Mouse (Mus musculus) hindbrain, embryonic 16.5 days (tissue): ENCODE data around the gene Gm4131. TPM values are rescaled to one million over a fixed set of nuclear protein-coding genes. Genes with fewer than 3 reads are reported as not detected.
A peak's percentile ranks its signal among the peaks of the same experiment; 100 is the strongest.

Source experiments
- ATAC-seq: fragments of 200-750 bp; cut with Nextera tagmentation; 2 replicates; pipeline ENCODE4 v1.8.0; 2017; ENCODE audit warnings: moderate TSS enrichment, moderate library complexity
- H3K27ac ChIP-seq: fragments of 300-500 bp; sonication (generic); 2 replicates; pipeline ENCODE4 v1.5.1; 2014; ENCODE audit warnings: low read depth, mild to moderate bottlenecking, control low read depth, low read length, moderate library complexity
- H3K27me3 ChIP-seq: fragments of 300-500 bp; sonication (generic); replicated peaks from 2 replicates; pipeline ENCODE4 v1.6.1; 2014; ENCODE audit warnings: low read length; ENCODE audit not compliant: control insufficient read depth, insufficient read depth
- H3K36me3 ChIP-seq: fragments of 300-500 bp; sonication (generic); 2 replicates; pipeline ENCODE4 v1.6.1; 2014; ENCODE audit warnings: mild to moderate bottlenecking, low read length, moderate library complexity, mixed read lengths; ENCODE audit not compliant: control insufficient read depth, insufficient read depth
- H3K4me1 ChIP-seq: fragments of 300-500 bp; sonication (generic); 2 replicates; pipeline ENCODE4 v1.6.1; 2014; ENCODE audit warnings: low read depth, low read length; ENCODE audit not compliant: control insufficient read depth, insufficient read depth
- H3K4me2 ChIP-seq: fragments of 300-500 bp; sonication (generic); 2 replicates; pipeline ENCODE4 v1.6.1; 2014; ENCODE audit warnings: mild to moderate bottlenecking, low read length, control low read depth, moderate library complexity
- H3K4me3 ChIP-seq: fragments of 300-500 bp; sonication (generic); 2 replicates; pipeline ENCODE4 v1.5.1; 2014; ENCODE audit warnings: mild to moderate bottlenecking, low read length, control low read depth, moderate library complexity
- H3K9ac ChIP-seq: fragments of 300-500 bp; sonication (generic); 2 replicates; pipeline ENCODE4 v1.6.1; 2014; ENCODE audit warnings: low read depth, mild to moderate bottlenecking, control low read depth, low read length, moderate library complexity
- H3K9me3 ChIP-seq: fragments of 300-500 bp; sonication (generic); 2 replicates; pipeline ENCODE4 v1.6.1; 2014; ENCODE audit warnings: mild to moderate bottlenecking, low read length, moderate library complexity; ENCODE audit not compliant: control insufficient read depth
- WGBS: fragments of 180-500 bp; shearing (Covaris S2); extraction: QIAGEN DNeasy Blood & Tissue Kit; methylation state at CpG from one replicate; pipeline ENCODE4 v1.1.7; 2014; 5-methylcytosine and 5-hydroxymethylcytosine counted together
- polyA plus RNA-seq: library from polyadenylated mRNA; unstranded; fragments of >200 nt; fragmentation: Nextera tagmentation; extraction: Ambion mirVana; gene quantifications from 2 replicates; pipeline ENCODE4 v1.2.1, GENCODE M21; 2015

Gene Gm4131
- polyA plus RNA-seq, 1 experiment from 2014 or later, result 0.23 TPM

- WGBS, result 64% methylated on average over 11 of the region's 11 CpGs
- no peaks in the 10 kb centered on the region for H3K9me3 ChIP-seq
- H3K4me2 ChIP-seq, result no peak overlapping the region
- H3K27ac ChIP-seq, result no peak overlapping the region
- peaks cover 9% of the 10 kb centered on the region for H3K4me1 ChIP-seq
- no peak for ATAC-seq
- H3K9ac ChIP-seq, result no peak overlapping the region
- H3K36me3 ChIP-seq, result no peaks in the 10 kb centered on the region
- no peaks in the 10 kb centered on the region for H3K27me3 ChIP-seq
- no peak overlapping the region for H3K4me3 ChIP-seq
Observed at GRCm38 (mm10) chr14:62459541-62459940, 107.2 kb downstream of the Gm4131 start.

- 15% methylated on average over 22 of the region's 22 CpGs for WGBS
- H3K4me3 ChIP-seq, result no peak overlapping the region
Observed at GRCm38 (mm10) chr14:62457420-62458181, 109.1 kb downstream of the Gm4131 start.

DNA sequence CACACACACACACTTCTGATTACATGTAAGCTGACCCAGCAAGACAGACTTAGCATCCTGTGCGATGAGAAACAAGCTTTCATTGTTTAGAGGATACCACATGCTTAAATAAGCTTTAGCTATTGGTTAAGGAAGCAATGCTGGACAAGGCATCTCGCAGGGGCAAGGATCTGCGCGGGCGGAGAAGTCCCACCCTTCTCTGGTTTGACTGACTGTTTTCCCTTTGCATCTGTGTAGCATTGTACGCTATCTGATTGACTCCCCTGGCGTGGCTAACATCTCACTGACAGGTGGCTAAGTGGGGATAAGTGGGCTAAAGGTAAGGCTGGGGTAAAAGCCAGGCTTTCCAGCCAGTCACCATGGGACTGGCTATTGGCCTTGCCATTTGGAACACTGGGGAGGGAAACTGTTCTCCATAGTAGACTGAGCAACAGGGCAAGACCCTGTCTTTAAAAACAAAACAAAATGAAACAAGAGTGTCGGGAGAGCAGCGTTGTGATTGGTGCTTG is 110.4 kb downstream of the Gm4131 start, which contains the start of gene Gucy1b2:
Gene Gucy1b2 (minus strand): TSS at position 51 of the 509 bp plus-strand sequence.
- Histone ChIP-seq H3K4me3 (no peak within 1 kb of the TSS), H3K4me2 (peak within 1 kb of the TSS; percentile 50), H3K36me3 (no peaks in the 10 kb centered on the region), H3K9me3 (no peaks in the 10 kb centered on the region), H3K4me1 (peaks cover 10% of the 10 kb centered on the region), H3K27me3 (no peaks in the 10 kb centered on the region), H3K9ac (no peak within 1 kb of the TSS), H3K27ac (peak within 1 kb of the TSS; percentile 44; the same call in 1 of the 2 replicates)
- ATAC-seq, result no peak
- 71% methylated on average over 9 of the region's 9 CpGs for WGBS

More at GRCm38 (mm10) chr14:62457420-62458181, 109.1 kb downstream of the Gm4131 start:
- Histone ChIP-seq H3K27ac (no peak overlapping the region), H3K9me3 (no peaks in the 10 kb centered on the region), H3K4me1 (peaks cover 10% of the 10 kb centered on the region), H3K9ac (peak overlapping the region; percentile 8; the same call in 1 of the 2 replicates), H3K27me3 (no peaks in the 10 kb centered on the region), H3K36me3 (no peaks in the 10 kb centered on the region), H3K4me2 (peak overlapping the region; percentile 50)
- ATAC-seq, result peak; percentile 84

DNA sequence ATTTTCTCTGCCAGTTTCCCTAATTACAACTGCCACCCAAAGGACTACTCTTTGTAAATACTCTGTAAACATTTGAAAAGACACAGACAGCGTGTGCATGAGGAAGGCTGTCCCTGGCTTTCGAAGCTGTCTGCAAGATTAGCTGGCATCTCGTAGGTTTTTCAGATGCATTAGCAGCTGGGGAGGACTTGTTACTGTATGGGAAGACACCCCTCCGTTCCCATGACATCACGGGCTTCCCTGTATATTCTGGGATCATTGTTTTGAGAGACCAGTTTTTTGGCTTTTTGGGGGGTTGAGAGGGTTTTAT is 111.2 kb downstream of the Gm4131 start:
- Histone ChIP-seq H3K9ac (no peak overlapping the region), H3K4me2 (peak overlapping the region; percentile 25), H3K27ac (0 out of 2 replicates have a peak overlapping the region, but pooled peaks have one; percentile 20), H3K4me1 (peaks cover 10% of the 10 kb centered on the region), H3K36me3 (no peaks in the 10 kb centered on the region), H3K27me3 (no peaks in the 10 kb centered on the region), H3K9me3 (no peaks in the 10 kb centered on the region), H3K4me3 (no peak overlapping the region)
- 51% methylated on average over 5 of the region's 5 CpGs for WGBS
- ATAC-seq, result peak; percentile 21

GRCm38 (mm10) chr14:62454760-62455569 is 111.8 kb downstream of the Gm4131 start:
- Histone ChIP-seq H3K4me2 (peak overlapping the region; percentile 25), H3K4me1 (peaks cover 10% of the 10 kb centered on the region), H3K9me3 (no peaks in the 10 kb centered on the region), H3K9ac (no peak overlapping the region), H3K36me3 (no peaks in the 10 kb centered on the region), H3K27me3 (no peaks in the 10 kb centered on the region), H3K27ac (peak overlapping the region; percentile 67), H3K4me3 (no peak overlapping the region)
- peak; percentile 68 for ATAC-seq
- WGBS, result 38% methylated on average over 9 of the region's 9 CpGs

GRCm38 (mm10) chr14:62454136-62454535 is 112.6 kb downstream of the Gm4131 start:
- H3K36me3 ChIP-seq, result no peaks in the 10 kb centered on the region
- H3K4me3 ChIP-seq, result no peak overlapping the region
- 38% methylated on average over 3 of the region's 3 CpGs for WGBS
- no peak overlapping the region for H3K27ac ChIP-seq
- H3K9me3 ChIP-seq, result no peaks in the 10 kb centered on the region
- ATAC-seq, result no peak
- no peak overlapping the region for H3K4me2 ChIP-seq
- peaks cover 10% of the 10 kb centered on the region for H3K4me1 ChIP-seq
- no peak overlapping the region for H3K9ac ChIP-seq
- H3K27me3 ChIP-seq, result no peaks in the 10 kb centered on the region

GRCm38 (mm10) chr14:62453276-62453675 is 113.4 kb downstream of the Gm4131 start:
- H3K4me2 ChIP-seq, result no peak overlapping the region
- H3K27me3 ChIP-seq, result no peaks in the 10 kb centered on the region
- H3K9me3 ChIP-seq, result no peaks in the 10 kb centered on the region
- WGBS, result 73% methylated on average over 11 of the region's 11 CpGs
- no peaks in the 10 kb centered on the region for H3K36me3 ChIP-seq
- no peak overlapping the region for H3K4me3 ChIP-seq
- H3K9ac ChIP-seq, result no peak overlapping the region
- peaks cover 10% of the 10 kb centered on the region for H3K4me1 ChIP-seq
- H3K27ac ChIP-seq, result no peak overlapping the region
- ATAC-seq, result no peak

- Histone ChIP-seq H3K27me3 (no peaks in the 10 kb centered on the region), H3K9me3 (no peaks in the 10 kb centered on the region), H3K4me2 (no peak overlapping the region), H3K4me1 (peaks cover 14% of the 10 kb centered on the region), H3K4me3 (no peak overlapping the region), H3K27ac (no peak overlapping the region), H3K9ac (no peak overlapping the region), H3K36me3 (no peaks in the 10 kb centered on the region)
- WGBS, result 76% methylated on average over 1 of the region's 1 CpGs
- ATAC-seq, result no peak
Observed at GRCm38 (mm10) chr14:62450706-62451105, 116.0 kb downstream of the Gm4131 start.

DNA sequence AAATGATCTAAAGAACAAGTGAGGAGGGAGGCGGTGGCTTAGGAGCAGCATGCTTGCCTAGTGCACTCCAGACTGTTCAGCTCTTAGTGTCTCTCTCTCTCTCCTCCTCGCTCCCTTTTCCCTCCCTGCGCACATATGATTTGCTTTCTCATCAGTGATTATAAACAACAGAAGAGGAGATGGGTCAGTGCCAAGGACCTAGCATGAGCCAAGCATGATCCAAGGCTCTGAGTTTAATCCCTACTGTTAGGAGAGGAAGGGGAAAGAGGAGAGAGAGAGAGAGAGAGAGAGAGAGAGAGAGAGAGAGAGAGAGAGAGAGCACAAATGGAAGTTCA is 119.5 kb downstream of the Gm4131 start:
- Histone ChIP-seq H3K27me3 (no peaks in the 10 kb centered on the region), H3K9me3 (no peaks in the 10 kb centered on the region), H3K4me1 (peaks cover 4% of the 10 kb centered on the region; the same call in 1 of the 2 replicates), H3K27ac (no peak overlapping the region), H3K36me3 (no peaks in the 10 kb centered on the region), H3K4me2 (no peak overlapping the region), H3K4me3 (no peak overlapping the region), H3K9ac (no peak overlapping the region)
- 45% methylated on average over 3 of the region's 3 CpGs for WGBS
- ATAC-seq, result peak; percentile 72
